Mouse (Mus musculus): Measurements from ENCODE around the gene Sult1e1.

DNA sequence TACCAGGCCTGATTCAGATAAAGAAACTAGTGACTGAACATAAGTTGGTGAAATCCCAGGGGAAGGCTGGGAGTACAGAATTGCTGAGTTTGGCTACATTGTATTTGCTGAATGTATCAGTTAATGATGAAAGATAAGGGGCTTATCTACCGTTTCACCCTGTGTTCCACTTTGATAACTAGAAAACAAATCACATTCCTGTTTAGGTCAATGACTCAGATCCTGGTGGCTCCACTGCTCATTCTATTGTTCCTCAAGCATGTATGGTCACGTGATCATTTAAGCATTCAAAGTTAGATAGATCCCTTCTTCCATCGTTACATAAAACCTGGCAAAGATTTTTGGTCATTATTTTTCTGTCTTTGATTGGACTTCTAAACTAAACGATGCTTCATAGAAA is 28.9 kb downstream of the Sult1e1 start:
- TF ChIP-seq CTCF (IDR thresholded peaks at IDR 0.05; ENCODE audit: low read depth): no peak
- TF ChIP-seq EP300 (optimal IDR thresholded peaks at IDR 0.05): no peak

Data from stomach, postnatal 0 days (tissue).